Mouse (Mus musculus) CH12.LX (cell line): ENCODE measurements at regions not wholly inside any gene's neighbourhood (a gene's known extent, or its start where the extent isn't known, plus 50 kb on each side); places are given as distances from the start of the nearest gene placed in this dataset.

ENCODE experiments used
- DNase-seq: peaks from one replicate; pipeline ENCODE4 v3.0.0-alpha.2; 2013; ENCODE audit errors: extremely low read depth
- H3K27ac ChIP-seq: 2 replicates; pipeline ENCODE4 v1.5.1; 2012; ENCODE audit warnings: low read depth, mild to moderate bottlenecking, control low read depth, moderate library complexity; ENCODE audit not compliant: insufficient read depth
- H3K27me3 ChIP-seq: replicated peaks from 2 replicates; pipeline ENCODE3; 2012; ENCODE audit warnings: inconsistent platforms
- H3K36me3 ChIP-seq, 2 experiments: replicated peaks in 1 of 2; 2 replicates each; pipeline versions ENCODE3 to v1.6.1; 2012; ENCODE audit warnings: inconsistent platforms in 1 of 2, low read length in 1 of 2, mild to moderate bottlenecking in 1 of 2, mixed read lengths in 1 of 2, moderate library complexity in 1 of 2; ENCODE audit not compliant: control insufficient read depth in 1 of 2, insufficient read depth in 1 of 2
- H3K4me1 ChIP-seq, 2 experiments: 2 replicates each; pipeline ENCODE4 v1.6.1; 2012; ENCODE audit warnings: inconsistent platforms in 1 of 2, moderate library complexity in 1 of 2; ENCODE audit not compliant: insufficient read depth in 2 of 2, control insufficient read depth in 1 of 2
- H3K4me2 ChIP-seq: 2 replicates; pipeline ENCODE4 v1.6.1; 2012; ENCODE audit warnings: low read depth, mild to moderate bottlenecking, control low read depth; ENCODE audit not compliant: poor library complexity, insufficient read depth, severe bottlenecking
- H3K4me3 ChIP-seq, 3 experiments: fragments of 150-350 bp in 1 of 3; sonication (generic) in 1 of 3; replicated peaks in 1 of 3; 2 replicates each; pipeline versions ENCODE3 to v1.5.1; 2011 to 2012; ENCODE audit warnings: low read depth in 2 of 3, low read length in 2 of 3, mild to moderate bottlenecking in 2 of 3, moderate library complexity in 2 of 3, control low read depth in 1 of 3, improper control_type of control experiment in 1 of 3, inconsistent platforms in 1 of 3, mixed read lengths in 1 of 3; ENCODE audit not compliant: poor library complexity in 1 of 3
- H3K79me2 ChIP-seq: replicated peaks from 2 replicates; pipeline ENCODE4 v1.6.1; 2012; ENCODE audit warnings: mild to moderate bottlenecking, moderate library complexity; ENCODE audit not compliant: control insufficient read depth, poor library complexity, insufficient read depth, severe bottlenecking; ENCODE audit errors: extremely low read depth
- H3K9ac ChIP-seq: 2 replicates; pipeline ENCODE4 v1.6.1; 2012; ENCODE audit warnings: low read depth, mild to moderate bottlenecking, control low read depth, moderate library complexity; ENCODE audit not compliant: insufficient read depth
- H3K9me3 ChIP-seq: replicated peaks from 2 replicates; pipeline ENCODE3; 2012; ENCODE audit warnings: low read length, inconsistent platforms, mixed read lengths
- BHLHE40 ChIP-seq: IDR thresholded peaks from 2 replicates; pipeline ENCODE4 v1.6.1; 2011; ENCODE audit warnings: mild to moderate bottlenecking, low read depth, low read length, improper control_type of control experiment
- CTCF ChIP-seq, 2 experiments: IDR thresholded peaks in 1 of 2; conservative IDR thresholded peaks in 1 of 2; 2 replicates each; pipeline ENCODE4 v1.5.1; 2011 to 2012; ENCODE audit warnings: low read depth in 2 of 2, low read length in 2 of 2, improper control_type of control experiment in 1 of 2, inconsistent platforms in 1 of 2, mild to moderate bottlenecking in 1 of 2, moderate library complexity in 1 of 2
- E2F4 ChIP-seq: IDR thresholded peaks from 2 replicates; pipeline ENCODE4 v1.6.1; 2011; ENCODE audit warnings: low read depth, low read length, improper control_type of control experiment; ENCODE audit not compliant: insufficient replicate concordance
- GABPA ChIP-seq: IDR thresholded peaks from 2 replicates; pipeline ENCODE4 v1.6.1; 2012; ENCODE audit warnings: low read depth, low read length, improper control_type of control experiment, inconsistent platforms; ENCODE audit not compliant: insufficient replicate concordance
- IRF4 ChIP-seq: IDR thresholded peaks from 2 replicates; pipeline ENCODE4 v1.6.1; 2014; ENCODE audit warnings: low read depth, mild to moderate bottlenecking, inconsistent platforms, low read length, improper control_type of control experiment
- JUN ChIP-seq: IDR thresholded peaks from 2 replicates; pipeline ENCODE4 v1.6.1; 2011; ENCODE audit warnings: low read depth, mild to moderate bottlenecking, low read length, improper control_type of control experiment, moderate library complexity; ENCODE audit not compliant: insufficient read depth
- MAFK ChIP-seq: IDR thresholded peaks from 2 replicates; pipeline ENCODE4 v1.6.1; 2011; ENCODE audit warnings: low read length, improper control_type of control experiment; ENCODE audit not compliant: insufficient replicate concordance
- MAZ ChIP-seq: IDR thresholded peaks from 2 replicates; pipeline ENCODE4 v1.6.1; 2012; ENCODE audit warnings: low read depth, mild to moderate bottlenecking, inconsistent platforms, low read length, improper control_type of control experiment, moderate library complexity
- MEF2A ChIP-seq: IDR thresholded peaks from 2 replicates; pipeline ENCODE4 v1.6.1; 2014; ENCODE audit warnings: low read depth, mild to moderate bottlenecking, inconsistent platforms, low read length, improper control_type of control experiment, borderline replicate concordance
- MYC ChIP-seq: IDR thresholded peaks from 2 replicates; pipeline ENCODE4 v1.6.1; 2011; ENCODE audit warnings: low read depth, mild to moderate bottlenecking, improper control_type of control experiment, low read length
- NELFE ChIP-seq: IDR thresholded peaks from 2 replicates; pipeline ENCODE4 v1.6.1; 2011; ENCODE audit warnings: low read depth, low read length, improper control_type of control experiment
- PAX5 ChIP-seq: IDR thresholded peaks from 2 replicates; pipeline ENCODE4 v1.6.1; 2012; ENCODE audit warnings: low read length, inconsistent platforms, mixed read lengths
- POLR2AphosphoS2 ChIP-seq: IDR thresholded peaks from 2 replicates; pipeline ENCODE4 v1.6.1; 2011; ENCODE audit warnings: low read depth, low read length, improper control_type of control experiment
- RCOR1 ChIP-seq: conservative IDR thresholded peaks from 2 replicates; pipeline ENCODE4 v1.6.1; 2012; ENCODE audit warnings: low read depth, mild to moderate bottlenecking, inconsistent platforms, low read length, improper control_type of control experiment
- SIN3A ChIP-seq: IDR thresholded peaks from 2 replicates; pipeline ENCODE4 v1.6.1; 2012; ENCODE audit warnings: low read length, improper control_type of control experiment, inconsistent platforms
- TBP ChIP-seq: conservative IDR thresholded peaks from 2 replicates; pipeline ENCODE4 v1.6.1; 2011; ENCODE audit warnings: low read depth, low read length, improper control_type of control experiment
- USF1 ChIP-seq: IDR thresholded peaks from 2 replicates; pipeline ENCODE4 v1.6.1; 2014; ENCODE audit warnings: low read depth, mild to moderate bottlenecking, inconsistent platforms, low read length, improper control_type of control experiment
- ZC3H11A ChIP-seq: IDR thresholded peaks from 2 replicates; pipeline ENCODE4 v1.6.1; 2012; ENCODE audit warnings: low read depth, mild to moderate bottlenecking, inconsistent platforms, low read length, improper control_type of control experiment
- ZKSCAN1 ChIP-seq: IDR thresholded peaks from 2 replicates; pipeline ENCODE4 v1.6.1; 2012; ENCODE audit warnings: low read depth, inconsistent platforms, low read length, improper control_type of control experiment, borderline replicate concordance
- ZMIZ1 ChIP-seq: IDR thresholded peaks from 2 replicates; pipeline ENCODE4 v1.6.1; 2012; ENCODE audit warnings: low read depth, mild to moderate bottlenecking, inconsistent platforms, low read length, improper control_type of control experiment
- ZNF384 ChIP-seq: IDR thresholded peaks from 2 replicates; pipeline ENCODE4 v1.6.1; 2012; ENCODE audit warnings: low read depth, low read length, improper control_type of control experiment, inconsistent platforms
- dilution Hi-C: fragments of 300-500 bp; cut with MboI; formaldehyde crosslinking; loops from 2 replicates; pipeline ENCODE4 v1.14.3; 2020; ENCODE audit warnings: low sequenced_read_pairs; ENCODE audit not compliant: extremely low pct_unique_long_range_greater_than_20kb, extremely low pct_ligation_motif_present
- in situ Hi-C: fragments of 300-500 bp; cut with MboI; formaldehyde crosslinking; loops from 3 replicates; pipeline ENCODE4 v1.14.3; 2019; ENCODE audit warnings: low sequenced_read_pairs, low pct_ligation_motif_present, low pct_unique_long_range_greater_than_20kb, mixed read lengths

DNA sequence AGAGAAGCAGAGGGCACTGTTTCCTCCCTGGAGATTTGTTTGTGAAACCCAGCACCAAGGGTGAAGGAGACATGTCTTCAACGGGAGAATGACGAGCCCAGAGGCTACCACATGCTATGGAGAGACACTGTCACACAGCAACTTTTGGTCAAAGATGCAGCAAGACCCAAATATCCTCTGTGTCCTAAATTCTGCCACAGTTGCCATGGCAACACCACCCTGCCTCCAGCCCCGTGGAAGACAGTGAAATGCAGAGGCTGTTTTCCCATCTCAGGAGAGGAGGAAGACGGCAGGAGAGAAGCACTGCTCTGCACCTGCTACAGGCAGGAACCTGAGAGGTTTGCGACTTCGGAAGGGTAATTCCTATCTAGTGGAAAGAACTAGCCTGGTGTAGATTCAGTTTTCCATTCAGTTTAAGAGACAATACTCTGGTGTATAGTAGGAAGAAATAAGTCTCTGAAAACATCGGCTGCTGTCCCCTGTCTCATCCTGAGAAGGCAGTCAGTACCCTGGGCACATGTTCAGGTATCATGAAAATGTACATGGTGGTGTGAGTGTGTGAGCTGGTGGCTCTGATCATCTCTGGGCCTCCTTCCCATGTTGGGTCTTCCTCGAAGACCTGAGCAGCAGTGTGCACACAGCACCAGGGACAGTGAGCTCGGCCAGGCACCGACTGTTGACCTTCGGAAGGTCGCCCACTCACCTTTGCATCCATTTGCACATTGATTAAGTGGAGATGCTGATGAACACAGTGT is 333.6 kb downstream of the Agtpbp1 start:
- H3K79me2 ChIP-seq: no peaks in the 10 kb centered on the region
- H3K9me3 ChIP-seq: peaks cover 78% of the 10 kb centered on the region
- dilution Hi-C loops: no loop called here
- TF ChIP-seq MAFK (no peak), MEF2A (no peak), PAX5 (no peak), ZC3H11A (no peak), ZKSCAN1 (no peak), SIN3A (no peak)
- H3K4me3 ChIP-seq: no peak overlapping the region
- no peak overlapping the region for H3K9ac ChIP-seq
- H3K4me1 ChIP-seq: no peaks in the 10 kb centered on the region
- no peak for DNase-seq
- no peaks in the 10 kb centered on the region for H3K27me3 ChIP-seq
- no peak overlapping the region for H3K4me2 ChIP-seq
- H3K27ac ChIP-seq: no peak overlapping the region
- no peaks in the 10 kb centered on the region for H3K36me3 ChIP-seq
- in situ Hi-C loops: no loop called here

DNA sequence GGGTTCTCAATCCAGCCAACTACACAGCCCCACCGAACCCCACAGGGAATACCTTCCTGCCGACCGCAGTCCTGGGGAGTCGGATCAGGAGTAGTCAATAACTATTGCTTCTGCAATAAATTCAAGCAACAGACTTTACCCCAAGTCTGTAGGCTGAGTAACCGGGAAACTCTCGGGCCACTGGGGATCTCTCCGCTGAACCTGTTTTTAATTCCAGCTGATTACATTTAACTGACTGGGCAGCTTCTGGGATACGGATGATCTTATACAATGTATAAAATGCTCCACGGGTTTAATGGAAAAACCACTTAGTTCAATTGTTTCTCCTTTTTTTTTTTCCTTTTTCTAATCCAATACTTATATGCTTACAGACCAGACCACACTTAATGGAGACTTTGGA is 336.6 kb downstream of the Agtpbp1 start:
- no peak overlapping the region for H3K4me3 ChIP-seq
- no peaks in the 10 kb centered on the region for H3K36me3 ChIP-seq
- no peak overlapping the region for H3K9ac ChIP-seq
- no peak overlapping the region for H3K27ac ChIP-seq
- no peak for TF ChIP-seq ZC3H11A
- TF ChIP-seq CTCF (conservative IDR thresholded peaks at IDR 0.05 in 1 of 2, IDR thresholded peaks at IDR 0.05 in 1 of 2; ENCODE audit: low read depth in 2 of 2, low read length in 2 of 2): no peak
- no peak for TF ChIP-seq ZNF384
- TF ChIP-seq IRF4: no peak
- TF ChIP-seq NELFE: no peak
- no peak for DNase-seq
- dilution Hi-C loops (no loop called here), in situ Hi-C loops (no loop called here)
- H3K9me3 ChIP-seq: peaks cover 82% of the 10 kb centered on the region
- no peaks in the 10 kb centered on the region for H3K79me2 ChIP-seq
- no peaks in the 10 kb centered on the region for H3K4me1 ChIP-seq
- H3K4me2 ChIP-seq: no peak overlapping the region
- no peaks in the 10 kb centered on the region for H3K27me3 ChIP-seq

DNA sequence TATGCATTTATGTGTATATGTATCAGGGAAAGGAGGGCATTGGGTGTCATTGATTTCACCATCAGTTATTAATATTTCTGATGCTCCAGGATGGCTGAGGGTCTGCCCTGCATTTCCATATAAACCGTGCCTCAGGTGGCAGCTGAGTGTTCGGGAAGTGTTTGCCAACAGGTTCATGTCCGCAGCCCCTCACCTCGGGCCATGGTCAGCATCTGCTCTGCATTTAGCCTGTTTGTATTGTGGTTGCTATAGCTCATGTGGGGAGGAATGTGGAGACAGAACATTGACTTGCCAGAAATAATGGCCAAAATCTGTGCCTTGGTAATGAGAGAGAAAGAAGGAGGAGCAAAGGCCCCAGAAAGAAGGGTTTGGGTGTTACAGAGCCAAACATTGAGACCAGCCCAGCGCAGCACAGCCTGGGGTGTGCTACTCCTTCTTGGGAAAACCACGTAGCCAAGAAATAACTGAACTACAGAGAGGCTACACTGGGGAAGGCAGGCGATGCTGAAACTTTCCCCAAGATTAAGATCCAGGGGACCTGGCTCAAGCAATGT is 338.0 kb downstream of the Agtpbp1 start:
- in situ Hi-C loops: no loop called here
- dilution Hi-C loops: no loop called here
- peaks cover 84% of the 10 kb centered on the region for H3K9me3 ChIP-seq
- no peaks in the 10 kb centered on the region for H3K27me3 ChIP-seq
- DNase-seq: no peak
- no peak overlapping the region for H3K4me3 ChIP-seq
- TF ChIP-seq RCOR1 (no peak), ZMIZ1 (no peak), MYC (no peak), SIN3A (no peak), MAFK (no peak), JUN (no peak), IRF4 (no peak), E2F4 (no peak), GABPA (no peak), TBP (no peak), MAZ (no peak), POLR2AphosphoS2 (no peak), USF1 (no peak), BHLHE40 (no peak)
- H3K36me3 ChIP-seq: no peaks in the 10 kb centered on the region
- no peaks in the 10 kb centered on the region for H3K79me2 ChIP-seq
- H3K27ac ChIP-seq: no peak overlapping the region
- no peaks in the 10 kb centered on the region for H3K4me1 ChIP-seq
- H3K9ac ChIP-seq: no peak overlapping the region
- no peak overlapping the region for H3K4me2 ChIP-seq
